Mouse (Mus musculus) spleen, adult 18-20 months (tissue): ENCODE measurements around the gene Grm7.

Experiments used
- DNase-seq, 2 experiments: peaks; one replicate each; pipeline ENCODE4 v3.0.0; 2022; ENCODE audit warnings: mixed read lengths in 2 of 2

Grm7 gene

GRCm38 (mm10) chr6:110645411-110646361, at the start of gene Grm7:
TSS of gene Grm7 (plus strand) at chr6:110645581.
- DNase-seq, result no peak

- no peak for DNase-seq
Observed at GRCm38 (mm10) chr6:110645041-110645410, 355 bp upstream of the Grm7 start.

DNA sequence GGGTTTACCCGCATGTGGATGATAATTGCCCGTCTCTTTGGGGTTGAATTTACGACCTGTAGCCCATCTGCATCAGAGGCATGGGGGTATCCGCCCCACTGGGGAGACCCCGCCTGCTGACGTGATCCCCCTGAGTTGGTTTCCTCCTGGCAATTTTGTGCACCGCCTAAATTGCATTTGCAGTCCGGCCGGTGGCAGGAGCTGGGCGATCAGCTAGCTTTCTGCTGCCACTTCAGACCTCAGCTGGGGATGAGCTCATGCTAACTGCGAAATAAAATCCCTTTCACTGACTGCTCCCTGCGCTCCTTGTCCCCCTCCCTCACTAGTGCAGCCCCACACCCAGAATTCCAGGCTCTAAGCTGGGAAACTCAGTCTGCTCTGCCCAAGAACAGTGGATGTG, 1.5 kb downstream of the Grm7 start:
- no peak for DNase-seq

DNA sequence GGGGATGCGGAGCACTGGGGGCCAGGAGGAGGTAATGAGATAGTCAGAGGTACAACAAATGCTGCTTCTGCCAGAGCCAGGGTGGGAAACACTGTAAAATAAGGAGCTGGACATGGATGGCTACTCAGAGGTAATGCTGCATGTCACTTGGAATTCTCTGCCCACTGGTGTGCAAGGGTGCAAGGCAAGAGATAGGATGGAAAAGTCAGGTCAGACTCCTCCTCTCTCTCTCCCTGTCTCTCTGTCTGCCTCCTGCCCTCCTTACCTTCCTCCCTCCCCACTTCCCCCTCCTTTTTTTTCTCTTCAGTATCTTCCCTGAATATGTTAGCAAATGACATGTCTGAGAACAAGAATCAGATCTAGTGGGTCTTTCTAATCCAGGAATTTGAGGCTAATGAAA, 3.8 kb downstream of the Grm7 start:
- DNase-seq, result no peak

GRCm38 (mm10) chr6:110653361-110654001, 8.1 kb downstream of the Grm7 start:
- DNase-seq, result no peak

GRCm38 (mm10) chr6:110664436-110664835, 19.1 kb downstream of the Grm7 start:
- DNase-seq, result no peak

DNA sequence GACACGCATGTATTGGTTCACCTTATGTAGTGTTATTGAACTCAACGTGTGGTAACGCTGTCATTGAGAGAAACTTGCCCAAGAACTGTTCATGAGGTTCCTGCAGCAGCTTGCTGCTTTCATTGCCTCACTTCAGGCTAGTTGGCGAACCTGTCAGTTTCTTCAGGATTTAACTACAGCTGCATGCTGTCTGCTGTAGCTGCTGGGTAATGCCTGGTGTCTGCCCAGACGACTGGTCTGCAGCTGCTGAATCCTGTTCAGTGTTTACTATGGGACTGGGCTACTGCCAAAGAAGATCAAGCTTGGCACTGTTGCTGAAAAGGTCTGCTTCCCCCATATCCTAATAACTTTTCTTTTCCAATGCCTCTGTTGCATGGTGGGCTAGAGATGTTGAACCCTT, 23.1 kb downstream of the Grm7 start:
- DNase-seq, result no peak

DNA sequence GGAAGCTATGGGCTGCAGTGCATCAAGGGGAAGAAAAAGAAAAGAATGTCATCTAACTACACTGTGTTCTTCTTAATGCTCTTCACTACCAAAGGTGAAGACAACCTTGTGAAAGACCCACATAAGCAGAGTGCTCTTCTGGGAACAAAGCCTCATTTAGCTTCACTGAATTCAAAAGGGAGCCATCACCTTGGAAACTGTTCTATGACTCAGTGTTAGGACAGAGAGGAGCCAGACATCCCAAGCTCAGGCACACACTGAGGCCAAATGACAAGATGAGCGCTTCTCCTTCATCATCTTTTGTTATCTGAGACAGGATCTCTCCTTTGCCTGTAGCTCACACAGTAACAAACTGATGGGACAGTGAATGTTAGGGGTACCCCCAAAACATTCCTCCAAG, 45.6 kb downstream of the Grm7 start:
- DNase-seq, result no peak

- no peak for DNase-seq
Observed at GRCm38 (mm10) chr6:110709763-110710162, 64.4 kb downstream of the Grm7 start.

GRCm38 (mm10) chr6:110714943-110715342, 69.6 kb downstream of the Grm7 start:
- no peak for DNase-seq

- DNase-seq, result no peak
Observed at GRCm38 (mm10) chr6:110723371-110723770, 78.0 kb downstream of the Grm7 start.

GRCm38 (mm10) chr6:110733914-110734313, 88.5 kb downstream of the Grm7 start:
- no peak for DNase-seq

GRCm38 (mm10) chr6:110743981-110744670, 98.7 kb downstream of the Grm7 start:
- DNase-seq, result no peak

- no peak for DNase-seq
Observed at GRCm38 (mm10) chr6:110755921-110756320, 110.5 kb downstream of the Grm7 start.

DNA sequence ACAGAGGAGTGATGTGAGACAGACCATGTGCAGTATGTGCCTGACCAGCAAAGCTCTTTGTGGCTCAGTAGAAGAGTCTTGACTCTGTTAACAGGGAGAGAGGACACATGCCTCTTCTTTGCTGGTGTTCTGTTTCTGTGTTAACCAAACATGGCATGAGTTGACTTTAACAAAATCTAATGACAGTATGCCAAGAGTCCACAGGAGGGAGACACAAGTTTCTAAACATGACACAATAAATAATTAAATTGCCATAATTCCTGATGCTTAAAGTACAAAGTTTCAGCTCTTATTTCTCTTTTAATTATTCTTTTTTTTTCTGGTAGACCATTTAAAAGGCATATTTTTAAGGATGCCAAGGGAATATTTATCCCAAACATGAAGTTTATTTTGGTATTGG, 124.2 kb downstream of the Grm7 start:
- DNase-seq, result no peak

- DNase-seq, result no peak
Observed at GRCm38 (mm10) chr6:110772652-110773051, 127.3 kb downstream of the Grm7 start.

- DNase-seq, result no peak
Observed at GRCm38 (mm10) chr6:110776046-110776445, 130.7 kb downstream of the Grm7 start.

DNA sequence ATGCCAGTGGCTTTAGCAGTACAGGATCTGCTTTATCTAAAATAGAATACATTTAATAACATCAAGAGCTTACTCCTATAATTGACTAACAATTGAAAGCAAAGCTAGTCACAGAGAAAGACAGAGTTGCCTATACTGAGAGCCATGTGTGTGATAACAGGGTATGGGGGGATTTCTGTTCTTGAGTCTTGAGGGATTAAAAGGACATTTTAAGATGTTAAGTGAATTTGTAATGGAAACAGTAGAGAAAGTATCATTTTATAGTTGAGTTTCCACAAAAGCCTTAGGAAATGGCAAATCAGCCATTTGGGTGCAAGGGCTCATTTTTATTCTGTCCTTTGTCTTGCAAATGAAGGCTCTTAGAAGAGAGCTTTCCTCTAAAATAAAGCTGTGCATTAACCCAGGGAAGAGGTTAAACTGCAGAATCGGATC, 140.1 kb downstream of the Grm7 start:
- DNase-seq, result no peak

- DNase-seq, result no peak
Observed at GRCm38 (mm10) chr6:110792696-110793095, 147.3 kb downstream of the Grm7 start.

DNA sequence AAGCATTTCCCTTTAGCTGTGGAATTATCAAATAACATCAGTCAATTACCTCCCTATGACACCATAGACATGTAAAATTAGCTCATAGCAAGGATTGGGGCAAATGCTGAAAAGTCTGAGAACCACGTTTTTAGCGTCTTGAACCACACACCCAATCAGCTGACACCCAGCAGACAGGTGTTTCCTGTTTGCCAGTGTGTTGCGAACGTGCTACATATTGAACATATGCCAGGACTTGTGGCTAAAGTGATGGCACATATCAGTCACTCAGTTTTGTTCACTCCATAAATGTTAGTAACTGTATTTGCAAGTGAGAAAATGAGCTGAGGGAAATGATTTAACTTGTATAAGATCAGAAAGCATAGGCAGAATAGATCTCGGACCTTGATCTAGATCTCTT, 162.1 kb downstream of the Grm7 start:
- DNase-seq, result no peak

- DNase-seq, result no peak
Observed at GRCm38 (mm10) chr6:110812214-110812613, 166.8 kb downstream of the Grm7 start.

- no peak for DNase-seq
Observed at GRCm38 (mm10) chr6:110818236-110818635, 172.9 kb downstream of the Grm7 start.

DNA sequence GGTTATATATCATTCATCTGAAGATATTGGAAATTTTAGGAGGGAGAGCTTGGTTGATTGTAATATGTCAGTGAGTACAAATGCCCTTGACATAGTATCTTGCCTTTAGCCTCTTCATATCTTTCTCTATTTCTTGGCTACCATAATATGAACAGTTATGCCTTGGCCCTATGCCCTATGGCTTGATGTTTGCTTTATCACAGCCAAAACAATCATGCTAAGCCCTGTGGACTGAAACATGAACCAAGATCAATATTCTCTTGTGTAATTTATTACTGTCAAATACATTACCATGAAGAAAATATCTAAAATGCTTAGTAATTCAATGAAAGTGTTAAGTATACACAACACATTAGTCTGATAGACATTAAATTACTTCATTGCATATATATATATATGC, 222.9 kb downstream of the Grm7 start:
- DNase-seq, result no peak

DNA sequence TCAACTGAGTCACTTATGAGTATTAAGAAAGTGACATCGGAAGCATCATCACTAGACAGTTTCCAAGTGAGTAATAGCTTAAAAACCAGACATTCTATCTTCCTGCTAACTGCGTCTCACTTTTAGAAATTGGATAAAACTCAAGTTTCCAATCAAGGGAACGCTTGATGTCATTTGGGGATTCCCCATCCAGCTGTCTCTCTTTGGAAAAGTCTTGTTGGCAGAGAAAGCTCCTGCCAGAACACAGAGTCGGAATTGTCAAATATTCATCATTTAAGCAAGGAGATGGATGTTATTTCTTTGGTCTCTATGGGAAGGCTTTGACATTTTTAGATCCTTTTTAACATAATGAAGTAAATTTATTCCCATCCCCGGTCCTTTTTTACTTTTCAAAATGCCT, 336.6 kb downstream of the Grm7 start:
- no peak for DNase-seq
